Mouse (Mus musculus) CD8-positive naive resting alpha-beta T cell, adult 57 days (primary cell): ENCODE measurements around the gene Olfr51. TPM values are rescaled to one million over a fixed set of nuclear protein-coding genes. Genes with fewer than 3 reads are reported as not detected.

Source experiments
- total RNA-seq: library from RNA; stranded (reverse); gene quantifications from one replicate; pipeline ENCODE4 v1.2.4, GENCODE M21; 2023

Olfr51 gene
- not detected for total RNA-seq

DNA sequence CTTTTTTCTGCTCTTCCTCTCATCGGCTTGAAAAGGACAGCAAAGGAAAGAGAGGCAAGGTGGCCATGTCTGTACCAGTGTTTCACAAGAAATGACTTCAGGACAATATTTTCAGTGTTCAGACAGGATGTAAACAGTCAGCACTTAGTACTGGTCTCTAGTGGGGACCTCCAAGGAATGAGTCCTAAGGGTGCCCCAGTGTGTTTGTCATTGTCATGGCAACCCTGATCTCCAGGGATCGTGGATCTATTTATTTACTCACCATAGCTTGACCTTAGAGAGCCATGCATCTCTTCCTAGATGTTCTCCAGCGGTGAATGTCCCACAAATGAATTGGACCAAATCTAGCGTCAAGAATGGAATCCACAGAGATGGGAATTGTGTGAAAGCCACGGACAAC is at the start of gene Olfr51:
TSS of gene Olfr51 (plus strand) at position 301 of the 400 bp plus-strand sequence.

DNA sequence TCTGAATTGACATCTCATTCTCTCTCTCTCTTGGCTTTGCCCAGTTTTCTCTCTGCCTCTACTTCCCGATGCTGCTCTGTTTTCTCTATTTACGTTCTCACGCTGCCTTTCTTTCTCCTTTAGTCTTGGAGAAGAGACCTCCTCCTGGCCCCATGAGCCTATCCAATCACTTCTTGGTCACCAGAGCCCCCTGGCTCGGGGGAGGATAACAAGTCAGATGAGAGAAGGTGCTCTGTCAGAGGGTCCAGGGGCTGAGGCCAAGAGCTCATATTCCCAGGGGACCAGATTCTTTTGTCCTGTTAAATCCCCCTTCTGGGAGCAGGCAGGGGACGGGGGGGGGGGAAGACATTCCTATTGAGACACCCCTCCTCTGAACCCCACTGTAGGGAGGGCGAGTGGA is 49.7 kb upstream of the Olfr51 start, which contains the start of gene Prop1:
TSS of gene Prop1 (minus strand) at position 101 of the 400 bp plus-strand sequence.

DNA sequence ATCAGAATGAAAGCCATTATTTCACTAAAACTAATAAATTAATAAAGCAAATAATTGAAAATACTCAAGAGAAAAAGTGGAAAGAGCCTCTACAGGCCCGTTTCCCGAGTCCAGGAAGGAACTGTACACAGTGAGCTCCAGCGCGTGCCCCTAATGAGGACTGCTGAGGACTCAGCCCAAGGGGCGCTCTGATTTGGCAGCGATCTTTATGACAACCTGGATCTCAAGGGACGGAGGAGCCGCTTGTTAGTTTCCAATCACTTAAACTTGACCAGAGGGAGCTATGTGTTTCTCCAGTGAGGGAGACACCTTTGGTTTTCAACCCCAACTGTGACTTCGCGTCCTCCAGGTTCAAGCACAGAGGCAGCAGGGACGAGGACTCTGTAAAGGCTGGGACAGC is 37.2 kb upstream of the Olfr51 start, which contains the start of gene Olfr1378:
TSS of gene Olfr1378 (plus strand) at position 301 of the 400 bp plus-strand sequence.

DNA sequence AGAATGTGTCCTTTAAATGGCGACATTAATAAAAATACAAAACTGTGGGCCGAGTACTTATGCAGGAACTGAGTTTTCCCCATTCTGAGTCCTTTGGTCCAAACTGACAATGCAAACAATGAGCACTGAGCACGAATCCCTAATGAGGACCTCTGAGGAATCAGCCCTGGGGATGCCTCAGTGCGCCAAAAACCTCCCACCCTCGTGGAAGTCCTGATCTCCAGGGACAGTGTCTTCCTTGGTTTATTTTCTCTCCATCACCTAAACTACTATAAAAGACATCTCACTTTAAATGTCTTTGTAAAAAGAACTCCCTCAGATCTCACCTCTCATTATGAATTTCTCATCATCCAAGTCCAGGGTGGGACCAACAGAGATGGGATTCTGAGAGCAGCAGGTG is 21.7 kb upstream of the Olfr51 start, which contains the start of gene Olfr1377:
TSS of gene Olfr1377 (plus strand) at position 301 of the 400 bp plus-strand sequence.

DNA sequence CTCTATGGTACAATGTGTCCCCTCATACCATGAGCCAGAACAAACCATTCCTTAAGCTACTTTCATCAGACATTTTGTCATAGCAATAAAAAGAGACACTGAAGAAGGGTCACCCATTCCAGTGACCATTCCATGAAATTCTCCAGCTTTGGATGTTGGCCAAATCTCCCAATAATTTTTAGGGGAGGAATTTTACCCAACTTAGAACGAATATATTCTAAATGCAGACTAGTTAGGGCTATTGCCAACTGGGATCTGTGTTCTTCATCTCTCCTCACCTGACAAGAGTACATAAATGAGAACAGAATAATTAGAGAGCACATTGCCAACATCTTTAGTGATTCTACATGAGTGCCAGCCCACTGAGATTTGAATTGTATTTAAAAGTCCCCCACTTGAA is 10.5 kb downstream of the Olfr51 start, which contains the start of gene Olfr54:
TSS of gene Olfr54 (plus strand) at position 301 of the 400 bp plus-strand sequence.

DNA sequence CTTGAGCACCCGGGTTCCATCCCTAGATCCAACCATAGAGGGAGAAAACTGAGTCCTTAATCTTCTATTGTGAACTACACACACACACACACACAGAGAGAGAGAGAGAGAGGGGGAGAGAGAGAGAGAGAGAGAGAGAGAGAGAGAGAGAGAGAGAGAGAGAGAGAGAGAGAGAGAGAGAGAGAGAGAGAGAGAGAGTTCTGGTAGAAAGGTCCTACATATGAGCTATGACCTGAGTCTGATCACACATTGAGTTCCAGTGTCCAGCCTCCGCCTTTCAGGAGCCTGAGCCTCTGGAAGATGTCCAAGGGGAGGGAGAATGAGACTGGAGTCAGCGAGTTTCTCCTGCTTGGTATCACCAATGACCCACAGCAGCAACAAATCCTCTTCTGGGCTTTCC is 44.4 kb downstream of the Olfr51 start, which contains the start of gene Olfr1375:
TSS of gene Olfr1375 (plus strand) at position 301 of the 400 bp plus-strand sequence.

DNA sequence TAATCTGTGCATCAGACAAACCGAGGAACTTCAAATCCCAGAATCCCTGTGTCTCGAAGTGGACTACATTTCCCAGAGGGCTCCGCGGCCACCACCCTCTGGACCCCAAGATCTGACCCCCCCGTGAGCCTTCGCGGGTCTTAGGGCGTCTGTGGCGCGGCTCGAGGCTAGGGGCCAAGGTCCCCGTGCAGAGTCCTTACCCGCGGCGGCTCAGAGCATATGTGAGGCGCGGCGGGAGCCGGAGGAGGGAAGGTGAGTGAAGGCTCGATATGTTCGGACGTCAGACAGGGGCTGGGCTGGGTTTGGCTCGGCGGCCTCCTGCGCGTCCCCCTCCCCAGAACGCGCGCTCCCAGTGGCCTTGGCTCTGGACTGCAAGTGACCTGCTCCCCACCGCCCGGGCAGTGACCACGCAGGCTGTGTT is 55.8 kb downstream of the Olfr51 start, which contains the start of gene Zfp354a:
TSS of gene Zfp354a (plus strand) at position 107 of the 421 bp plus-strand sequence.

Other genes with a start within 250 kb of the Olfr51 start
- gene Zfp354c, start 175.9 kb upstream of the Olfr51 start, total RNA-seq, result 17.9 TPM
- 0.21 TPM for gene Zfp879, start 162.0 kb upstream of the Olfr51 start, total RNA-seq
- 17.9 TPM for gene Grm6, start 152.9 kb upstream of the Olfr51 start, total RNA-seq
- gene Zfp454, start 115.9 kb upstream of the Olfr51 start, total RNA-seq, result not detected
- 3.3 TPM for gene Zfp2, start 87.4 kb upstream of the Olfr51 start, total RNA-seq
- not detected for gene Zfp354b, start 72.0 kb upstream of the Olfr51 start, total RNA-seq
- gene 4933414I15Rik, start 59.8 kb upstream of the Olfr51 start, total RNA-seq, result not detected
- not detected for gene Prop1, start 49.8 kb upstream of the Olfr51 start, total RNA-seq
- not detected for gene Olfr1378, start 37.1 kb upstream of the Olfr51 start, total RNA-seq
- not detected for gene Olfr1377, start 21.6 kb upstream of the Olfr51 start, total RNA-seq
- not detected for gene Olfr54, start 10.6 kb downstream of the Olfr51 start, total RNA-seq
- gene Olfr1375, start 44.5 kb downstream of the Olfr51 start, total RNA-seq, result not detected
- gene Zfp354a, start 55.7 kb downstream of the Olfr51 start, total RNA-seq, result not detected
- gene Gm12569, start 216.9 kb downstream of the Olfr51 start, total RNA-seq, result not detected